Mouse (Mus musculus) ovary, postnatal 14 days (tissue): Measurements from ENCODE around the gene Carns1.
A peak's percentile ranks its signal among the peaks of the same experiment; 100 is the strongest.
"Not testable (repeated sequence)": the region's sequence is repeated elsewhere in the genome, so short reads cannot be mapped to it uniquely, and the experiment has no call there.

Source experiments
- DNase-seq: peaks from one replicate; pipeline ENCODE4 v3.0.0; 2022; ENCODE audit warnings: low spot score

Carns1 gene

DNA sequence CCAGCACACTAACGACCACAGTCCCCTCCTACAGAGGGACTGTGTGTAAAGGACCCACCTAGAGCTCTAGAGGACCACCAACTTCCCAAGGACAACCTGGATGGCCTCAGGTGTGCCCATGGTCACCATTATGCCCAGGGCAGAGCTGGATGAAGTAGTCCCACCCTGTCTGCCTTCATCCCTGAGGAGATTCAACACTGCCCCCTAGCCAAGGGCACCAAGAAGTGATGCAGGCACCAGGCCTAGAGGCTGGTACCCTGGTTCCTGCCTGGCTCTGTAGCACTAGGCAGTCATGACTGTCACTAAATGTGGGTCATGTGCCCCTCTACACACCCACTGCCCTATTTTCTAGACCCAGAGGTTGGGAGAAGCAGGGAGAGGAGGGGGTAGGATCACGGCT lies 43.5 kb downstream of the Carns1 start:
- DNase-seq = no peak

DNA sequence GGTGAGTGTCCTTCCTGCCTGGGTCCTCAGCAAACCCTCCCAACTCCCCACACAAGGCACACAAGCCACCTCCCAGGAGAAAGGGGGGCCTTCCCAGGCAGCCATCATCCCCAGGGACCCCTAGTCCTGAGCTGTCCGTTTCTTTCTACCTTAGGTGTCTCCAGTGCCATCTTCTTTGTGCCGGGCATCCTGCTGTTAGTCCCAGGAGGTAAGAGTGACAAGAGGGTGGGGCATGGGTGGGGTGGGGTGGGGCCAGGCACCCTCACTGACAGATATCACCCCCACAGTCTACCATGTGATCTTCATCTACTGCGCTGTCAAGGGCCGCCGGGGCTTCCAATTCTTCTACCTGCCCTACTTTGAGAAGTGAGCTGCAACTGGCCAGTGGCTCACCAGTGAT lies 44.2 kb downstream of the Carns1 start:
- no peak for DNase-seq

DNA sequence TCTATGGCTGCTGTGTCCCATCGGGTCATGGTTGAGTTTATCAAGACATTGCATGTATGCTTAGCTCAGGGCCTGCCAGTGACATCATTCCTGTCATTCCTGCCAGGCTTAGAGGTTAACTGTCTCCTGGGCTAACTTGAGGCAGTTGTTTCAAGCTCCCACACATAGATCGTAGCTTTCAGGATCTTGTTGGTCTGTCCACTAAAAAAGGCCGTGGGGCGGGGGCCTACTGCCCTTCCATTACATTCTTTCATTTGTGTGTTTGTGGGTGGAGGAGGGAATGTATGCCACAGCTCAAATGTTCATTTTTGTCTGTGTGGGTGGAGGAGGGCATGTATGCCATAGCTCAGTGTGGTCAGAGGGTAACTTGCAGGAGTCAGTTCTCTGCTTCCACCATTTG lies 45.2 kb downstream of the Carns1 start:
- DNase-seq = no peak

GRCm38 (mm10) chr19:4129462-4129861 lies 45.8 kb downstream of the Carns1 start:
- DNase-seq = no peak

- DNase-seq = no peak
Observed at GRCm38 (mm10) chr19:4126759-4127495, 48.4 kb downstream of the Carns1 start.

- DNase-seq = peak; percentile 93
Observed at GRCm38 (mm10) chr19:4125741-4126696, 49.3 kb downstream of the Carns1 start, which contains the start of gene Aip. Gene Aip (minus strand): TSS chr19:4125858.

GRCm38 (mm10) chr19:4125268-4125667 lies 50.0 kb downstream of the Carns1 start:
- not testable (repeated sequence) for DNase-seq

- no peak for DNase-seq
Observed at GRCm38 (mm10) chr19:4124432-4124831, 50.8 kb downstream of the Carns1 start.

GRCm38 (mm10) chr19:4122411-4123370 lies 52.6 kb downstream of the Carns1 start:
- DNase-seq = no peak

DNA sequence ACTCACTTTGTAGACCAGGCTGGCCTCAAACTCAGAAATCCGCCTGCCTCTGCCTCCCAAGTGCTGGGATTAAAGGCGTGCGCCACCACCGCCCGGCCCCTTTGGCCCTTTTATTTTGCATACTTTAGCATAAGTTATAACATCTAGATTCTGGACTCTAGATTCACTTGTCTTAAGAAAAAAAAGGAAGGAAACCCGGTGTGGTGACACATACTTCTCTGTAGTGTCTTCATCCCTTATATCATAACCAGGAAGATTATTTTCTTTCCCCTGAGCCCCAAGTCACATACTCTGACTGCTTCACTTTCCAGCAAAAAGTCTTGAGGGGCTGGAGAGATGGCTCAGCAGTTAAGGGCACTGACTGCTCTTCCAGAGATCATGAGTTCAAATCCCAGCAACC lies 53.4 kb downstream of the Carns1 start:
- DNase-seq = not testable (repeated sequence)

DNA sequence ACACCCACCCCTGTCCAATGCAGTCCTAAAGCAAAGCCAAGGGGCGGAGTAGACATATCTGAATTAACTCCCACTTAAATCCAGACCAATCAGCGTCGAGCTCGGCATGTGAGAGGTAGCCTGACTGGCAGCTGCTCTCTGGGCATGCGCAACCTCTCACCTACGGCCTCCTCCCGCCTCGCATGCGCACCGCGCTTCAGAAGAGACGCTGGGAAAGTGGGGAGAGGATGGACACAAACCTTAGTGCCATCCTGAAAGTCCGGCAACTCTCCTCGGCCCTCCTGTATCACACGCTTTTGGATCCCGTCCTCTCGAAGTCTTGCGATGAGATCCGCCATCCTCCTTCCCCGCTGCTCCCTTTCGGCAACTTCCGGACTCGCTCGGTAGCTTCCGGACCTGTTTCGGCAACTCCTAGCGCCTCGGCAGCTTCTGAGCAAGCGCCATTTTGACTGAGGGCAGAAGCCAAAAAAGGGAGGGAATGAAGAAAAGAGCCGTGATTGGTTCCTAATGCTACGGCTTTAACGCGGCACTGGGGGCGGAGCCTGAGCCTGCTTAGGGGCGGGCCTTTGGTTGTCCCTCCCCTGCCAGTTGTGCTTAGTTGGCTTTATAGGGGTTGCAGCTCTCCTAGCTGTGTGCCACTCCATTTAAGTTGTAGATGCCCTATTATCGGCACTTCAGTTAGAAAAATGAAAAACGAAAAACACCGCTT lies 54.0 kb downstream of the Carns1 start:
- peak; percentile 97 for DNase-seq

DNA sequence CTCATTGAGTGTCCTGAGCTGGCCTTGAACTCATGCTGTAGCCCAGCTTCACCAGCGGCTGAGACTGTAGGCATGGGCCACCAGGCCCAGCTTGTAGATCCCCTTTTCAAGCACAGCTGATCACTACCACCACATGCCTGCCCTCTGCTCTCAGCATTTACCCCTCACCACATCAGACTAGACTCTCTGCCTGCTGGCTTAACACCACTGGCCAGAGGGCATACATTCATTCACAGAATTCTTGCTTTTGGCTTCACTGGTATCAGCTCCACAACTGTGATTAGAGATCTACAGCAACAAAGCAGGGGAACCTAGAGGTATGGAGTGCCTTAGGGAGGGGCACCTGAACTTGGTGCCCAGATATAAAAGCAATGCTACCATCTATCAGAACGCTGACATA lies 54.8 kb downstream of the Carns1 start:
- DNase-seq = no peak

DNA sequence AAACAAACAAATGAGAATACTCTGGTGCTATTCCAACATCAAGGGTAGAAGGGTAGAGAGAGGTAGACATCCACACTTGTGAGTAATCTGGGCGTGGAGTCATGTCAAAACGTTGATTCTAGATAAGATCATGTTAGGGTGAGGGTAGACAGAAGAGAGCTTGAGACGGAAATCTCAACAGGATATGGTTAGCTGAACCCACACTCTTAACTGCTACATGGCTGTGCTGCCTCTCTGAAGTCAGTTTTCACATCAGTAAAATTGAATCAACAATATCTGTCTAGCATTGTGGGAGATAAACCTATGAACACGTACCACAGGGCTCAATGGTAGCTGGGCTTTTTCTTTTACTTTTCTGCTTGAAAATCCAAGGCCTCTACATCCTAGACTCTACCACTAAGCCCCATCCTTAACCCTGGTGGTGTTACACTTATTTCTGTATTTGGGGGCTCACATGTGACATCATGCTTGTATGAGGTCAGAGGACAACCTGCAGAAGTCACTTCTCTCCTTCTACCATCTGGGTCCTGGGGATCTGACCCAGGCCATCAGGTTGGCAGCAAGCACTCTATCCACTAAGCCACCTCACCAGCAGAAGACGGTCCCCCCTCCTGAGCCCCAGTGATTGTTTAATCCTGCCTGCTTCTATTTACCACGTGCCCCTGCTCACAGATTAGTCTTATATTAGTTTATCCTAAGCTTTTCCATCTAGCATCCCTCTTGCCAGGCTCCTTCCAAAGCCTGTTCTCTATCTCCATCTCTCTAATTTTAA lies 55.4 kb downstream of the Carns1 start:
- no peak for DNase-seq

- no peak for DNase-seq
Observed at GRCm38 (mm10) chr19:4118350-4118749, 56.9 kb downstream of the Carns1 start.

- DNase-seq = no peak
Observed at GRCm38 (mm10) chr19:4117006-4117405, 58.3 kb downstream of the Carns1 start.

GRCm38 (mm10) chr19:4115816-4116215 lies 59.5 kb downstream of the Carns1 start:
- no peak for DNase-seq

- DNase-seq = no peak
Observed at GRCm38 (mm10) chr19:4115144-4115543, 60.1 kb downstream of the Carns1 start.

DNA sequence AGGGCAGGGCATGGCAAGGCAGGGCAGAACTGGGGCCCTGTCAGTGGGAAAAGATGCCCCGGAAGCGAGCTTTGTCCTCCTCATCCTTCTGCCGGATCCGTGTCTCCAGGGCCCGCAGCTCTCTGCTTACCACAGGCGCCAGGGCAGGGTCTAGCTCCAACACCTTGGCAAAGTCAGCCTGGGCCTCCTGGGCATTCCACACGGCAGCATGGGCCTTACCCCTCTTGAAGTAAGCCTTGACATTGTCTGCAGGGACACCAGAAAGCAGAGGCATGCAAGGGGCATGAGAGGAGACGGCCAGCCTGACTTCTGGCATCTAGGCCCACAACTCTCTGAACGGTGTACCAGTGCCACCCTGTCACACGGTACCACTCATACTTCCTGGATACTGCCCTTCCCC lies 60.7 kb downstream of the Carns1 start:
- no peak for DNase-seq
